Mouse (Mus musculus): ENCODE measurements around the gene Lhx8.

- TF ChIP-seq CTCF (IDR thresholded peaks at IDR 0.05; ENCODE audit: low read depth, low read length) (no peak), POLR2A (IDR thresholded peaks at IDR 0.05; ENCODE audit: extremely low read depth, insufficient read depth, low read length) (no peak)
Observed at GRCm38 (mm10) chr3:154332213-154332530, 1.7 kb upstream of the Lhx8 start.

Measured in liver, adult 2 months (tissue).